Mouse (Mus musculus) cortical plate, adult 2 months (tissue): ENCODE measurements at regions not wholly inside any gene's neighbourhood (a gene's known extent, or its start where the extent isn't known, plus 50 kb on each side); places are given as distances from the start of the nearest gene placed in this dataset.

Experiments used
- H3K27ac ChIP-seq: fragments of 200-500 bp; 2 replicates; pipeline ENCODE4 v1.5.1; 2012; ENCODE audit warnings: low read length, control low read depth, inconsistent platforms; ENCODE audit not compliant: insufficient read depth
- H3K4me1 ChIP-seq: fragments of 200-500 bp; 2 replicates; pipeline ENCODE4 v1.6.1; 2011; ENCODE audit warnings: low read length; ENCODE audit not compliant: control insufficient read depth, insufficient read depth
- H3K4me3 ChIP-seq: fragments of 200-500 bp; 2 replicates; pipeline ENCODE4 v1.5.1; 2011; ENCODE audit warnings: mild to moderate bottlenecking, low read length, control low read depth; ENCODE audit not compliant: insufficient read depth
- CTCF ChIP-seq: fragments of 200-500 bp; IDR thresholded peaks from 2 replicates; pipeline ENCODE4 v1.5.1; 2011; ENCODE audit warnings: mild to moderate bottlenecking, control low read depth, low read length; ENCODE audit not compliant: insufficient read depth; ENCODE audit errors: extremely low read depth
- POLR2A ChIP-seq: fragments of 200-500 bp; IDR thresholded peaks from 2 replicates; pipeline ENCODE4 v1.6.1; 2011; ENCODE audit warnings: mild to moderate bottlenecking, low read length, control low read depth; ENCODE audit not compliant: insufficient read depth; ENCODE audit errors: extremely low read depth

DNA sequence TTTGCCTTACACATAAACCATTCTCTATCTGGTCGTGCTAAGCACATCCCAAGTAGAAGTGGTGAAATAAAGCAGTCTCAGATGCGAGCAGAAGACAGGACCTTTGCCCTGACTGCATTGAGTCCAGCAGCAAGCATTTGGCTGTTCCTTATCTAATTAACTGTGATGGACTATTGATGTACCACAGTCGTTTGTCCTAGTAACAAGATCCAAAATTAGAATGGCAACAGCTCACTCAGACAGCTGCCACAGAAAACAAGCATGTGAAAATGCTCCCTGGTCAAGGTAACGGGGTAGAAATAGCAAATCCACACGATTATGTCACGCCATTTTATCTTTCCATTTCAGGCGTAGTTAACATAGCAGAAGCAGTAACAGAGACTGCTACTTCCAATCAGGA lies 233.8 kb downstream of the Barhl2 start:
- TF ChIP-seq CTCF = no peak
- TF ChIP-seq POLR2A = no peak
- H3K4me1 ChIP-seq = no peaks in the 10 kb centered on the region; the same call in 1 of the 2 replicates
- no peak overlapping the region for H3K4me3 ChIP-seq
- no peak overlapping the region for H3K27ac ChIP-seq

DNA sequence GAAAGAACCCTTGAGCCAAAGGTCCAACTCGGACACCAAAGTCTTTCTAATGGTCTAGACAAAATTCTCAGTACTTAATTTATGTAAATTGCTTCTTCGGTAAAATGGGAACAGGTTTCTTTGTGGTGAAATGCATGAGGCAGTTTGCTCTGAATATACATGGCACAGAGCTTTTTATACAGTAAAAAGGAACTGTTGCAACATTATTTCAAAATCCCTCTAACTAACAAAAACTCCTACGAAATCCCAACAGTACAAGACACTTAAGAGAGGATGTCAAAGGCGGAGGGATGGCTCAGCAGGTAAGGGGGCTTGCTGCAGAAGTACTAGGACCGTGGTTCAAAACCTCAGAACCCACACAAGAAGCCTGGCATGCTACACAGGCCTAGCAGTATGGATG lies 248.4 kb downstream of the Barhl2 start:
- H3K27ac ChIP-seq = no peak overlapping the region
- TF ChIP-seq CTCF (no peak), POLR2A (no peak)
- H3K4me3 ChIP-seq = no peak overlapping the region
- H3K4me1 ChIP-seq = no peaks in the 10 kb centered on the region

DNA sequence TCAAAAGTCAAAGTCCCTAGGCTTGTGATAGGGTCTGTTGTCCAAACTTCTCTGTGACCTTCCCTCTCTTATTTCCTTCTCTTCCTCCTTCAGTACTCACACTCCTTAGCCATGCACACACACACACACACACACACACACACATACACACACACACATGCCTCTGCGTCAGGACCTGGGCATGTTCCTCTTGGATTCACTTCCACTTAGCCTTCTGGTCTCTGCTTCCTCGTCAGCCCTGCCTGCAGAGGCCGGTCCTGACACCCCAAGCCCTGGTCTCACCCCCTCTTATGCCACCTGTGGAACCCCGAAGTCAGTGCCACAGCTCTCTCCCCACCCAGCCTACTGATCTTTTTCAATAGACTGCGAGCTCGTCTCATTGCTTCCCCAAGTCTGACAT lies 250.3 kb downstream of the Barhl2 start:
- Histone ChIP-seq H3K27ac (no peak overlapping the region), H3K4me1 (no peaks in the 10 kb centered on the region), H3K4me3 (no peak overlapping the region)
- TF ChIP-seq POLR2A (no peak), CTCF (no peak)

DNA sequence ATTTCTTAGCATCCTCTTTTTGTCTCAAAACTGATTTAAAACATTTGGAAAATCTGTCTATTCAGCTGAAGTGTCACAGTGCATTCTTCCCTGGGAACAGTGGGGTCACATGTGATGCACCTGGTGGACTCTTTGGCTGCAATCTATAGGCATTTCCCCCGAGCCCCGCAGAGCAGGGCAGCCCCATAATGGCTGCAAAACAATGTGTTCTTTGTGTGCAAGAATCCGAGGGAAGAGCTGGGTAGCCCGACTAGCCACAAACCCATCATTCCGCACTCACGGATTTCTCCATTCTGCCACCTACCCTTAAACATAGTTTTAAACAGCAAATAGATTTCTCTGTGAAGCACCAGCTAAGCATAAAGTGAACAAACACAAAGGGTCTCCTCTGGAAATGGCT lies 252.2 kb downstream of the Barhl2 start:
- Histone ChIP-seq H3K27ac (no peak overlapping the region), H3K4me1 (no peaks in the 10 kb centered on the region), H3K4me3 (no peak overlapping the region)
- TF ChIP-seq POLR2A (no peak), CTCF (no peak)

DNA sequence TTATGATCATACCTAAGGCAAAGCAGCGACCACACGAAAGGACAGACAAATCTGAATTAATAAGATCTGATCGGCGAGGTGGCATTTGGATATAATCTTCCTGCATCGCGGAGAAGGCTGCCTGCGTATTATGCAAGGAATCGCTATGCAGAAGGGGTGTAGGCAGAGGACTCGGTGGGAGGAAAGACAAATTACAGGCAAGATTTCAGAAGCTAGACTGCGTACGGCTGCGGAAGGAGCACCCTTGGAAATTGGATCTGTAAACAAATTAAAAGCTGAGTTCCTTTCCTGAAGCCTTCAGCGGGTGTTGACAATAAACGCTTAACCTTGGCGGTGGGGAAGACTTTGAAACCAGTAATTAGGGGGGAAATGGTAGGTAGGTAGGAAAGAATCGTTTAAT lies 257.3 kb downstream of the Barhl2 start:
- peak overlapping the region; percentile 35 for H3K4me3 ChIP-seq
- TF ChIP-seq CTCF (no peak), POLR2A (no peak)
- no peaks in the 10 kb centered on the region for H3K4me1 ChIP-seq
- H3K27ac ChIP-seq = no peak overlapping the region

DNA sequence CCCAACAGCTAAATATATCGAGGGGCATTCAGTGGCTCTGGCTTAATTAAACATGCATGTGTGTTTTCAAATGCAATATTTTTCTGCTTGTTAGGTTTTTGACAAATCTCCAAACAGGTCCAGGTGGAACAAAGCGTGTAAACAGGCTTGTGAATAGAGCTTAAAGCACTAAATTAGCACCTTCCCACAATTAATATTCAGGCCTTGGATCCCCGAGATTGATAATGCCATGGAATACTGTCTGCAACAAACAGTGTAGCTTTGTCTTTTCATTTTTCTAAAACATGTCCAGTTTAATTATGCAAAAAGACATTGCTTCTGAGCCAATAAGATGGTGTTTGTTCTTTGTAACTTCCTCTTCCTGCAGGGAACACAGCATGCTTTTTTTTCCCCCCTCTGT lies 258.9 kb downstream of the Barhl2 start:
- H3K27ac ChIP-seq = no peak overlapping the region
- no peak for TF ChIP-seq POLR2A
- no peak for TF ChIP-seq CTCF
- no peak overlapping the region for H3K4me3 ChIP-seq
- no peaks in the 10 kb centered on the region for H3K4me1 ChIP-seq

DNA sequence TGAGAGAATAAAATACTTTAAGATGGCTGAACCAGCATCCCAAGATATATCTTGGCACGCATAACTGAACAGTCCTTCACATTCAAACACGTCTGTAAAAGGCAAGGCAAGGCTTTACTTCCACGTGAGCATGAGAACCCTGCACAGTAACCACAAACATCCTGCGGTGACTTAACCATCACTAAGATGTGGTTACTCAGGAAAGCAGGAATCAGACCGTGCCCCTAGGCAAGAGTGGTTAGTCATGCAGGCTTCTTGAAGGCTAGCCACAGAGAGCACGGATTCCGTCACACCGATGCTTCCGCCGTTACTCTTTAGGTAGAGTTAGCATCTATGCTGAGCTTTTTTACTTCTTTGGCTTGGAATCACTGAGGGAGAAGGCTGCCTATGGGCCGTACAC lies 266.8 kb downstream of the Barhl2 start:
- TF ChIP-seq CTCF (no peak), POLR2A (no peak)
- Histone ChIP-seq H3K4me1 (no peaks in the 10 kb centered on the region), H3K27ac (no peak overlapping the region), H3K4me3 (no peak overlapping the region)

DNA sequence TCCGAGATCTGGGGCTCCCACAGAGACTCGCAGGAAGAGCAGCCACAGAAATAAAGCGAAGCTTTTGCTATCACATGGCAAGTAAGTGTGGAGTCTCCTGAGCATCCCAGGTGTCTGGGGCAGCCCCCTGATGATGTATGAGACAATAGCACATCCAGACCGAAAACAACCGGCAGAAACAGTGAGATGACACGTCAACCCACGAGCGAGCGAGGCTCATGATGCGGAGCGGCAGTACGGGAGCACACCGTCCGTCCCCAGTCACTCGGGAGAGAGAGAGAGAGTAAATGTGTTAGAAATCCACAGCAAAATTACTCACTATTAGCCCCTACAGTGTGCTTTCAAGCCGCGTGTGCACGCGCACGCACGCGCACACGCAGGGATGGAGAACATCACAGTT lies 276.2 kb downstream of the Barhl2 start:
- TF ChIP-seq POLR2A (no peak), CTCF (no peak)
- Histone ChIP-seq H3K4me1 (no peaks in the 10 kb centered on the region), H3K27ac (no peak overlapping the region), H3K4me3 (no peak overlapping the region)

DNA sequence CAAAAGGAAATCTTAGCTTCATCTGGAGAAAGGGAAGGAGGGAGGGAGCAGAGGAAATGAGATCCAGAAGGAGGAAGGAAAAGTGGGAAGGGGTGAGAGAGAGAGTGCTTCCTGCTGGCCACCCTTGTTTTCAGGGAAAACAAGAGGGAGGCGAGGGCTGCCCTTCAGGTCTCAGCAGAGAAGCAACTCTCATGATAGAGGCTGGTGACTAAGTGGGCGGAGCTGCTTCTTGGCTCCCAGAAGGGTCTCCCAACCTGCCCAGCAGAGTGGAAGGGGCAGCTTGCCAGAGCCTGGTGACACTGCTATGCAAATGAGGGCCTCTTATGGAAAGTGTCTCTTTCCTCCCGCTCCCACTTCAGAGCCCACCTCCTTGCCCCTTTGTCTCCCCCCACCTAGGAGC lies 285.8 kb downstream of the Barhl2 start:
- H3K4me1 ChIP-seq = no peaks in the 10 kb centered on the region
- H3K27ac ChIP-seq = no peak overlapping the region
- TF ChIP-seq CTCF (no peak), POLR2A (no peak)
- H3K4me3 ChIP-seq = no peak overlapping the region

DNA sequence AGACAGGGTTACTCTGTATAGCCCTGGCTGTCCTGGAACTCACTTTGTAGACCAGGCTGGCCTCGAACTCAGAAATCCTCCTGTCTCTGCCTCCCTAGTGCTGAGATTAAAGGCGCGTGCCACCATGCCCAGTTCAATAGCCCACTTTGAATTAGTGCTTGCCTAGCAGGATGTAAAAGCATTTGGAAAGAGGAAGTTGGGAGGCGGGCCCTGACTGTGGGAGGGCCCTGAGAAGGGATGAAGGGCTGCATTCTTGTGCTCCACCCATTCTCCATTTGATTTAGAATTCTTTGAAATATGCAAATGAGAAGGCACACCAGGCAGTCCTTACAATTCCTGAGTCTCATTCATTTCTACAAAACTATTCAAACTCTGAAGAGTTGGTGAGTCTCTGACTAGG lies 287.6 kb downstream of the Barhl2 start:
- Histone ChIP-seq H3K4me1 (no peaks in the 10 kb centered on the region), H3K27ac (no peak overlapping the region), H3K4me3 (no peak overlapping the region)
- TF ChIP-seq POLR2A (no peak), CTCF (no peak)

DNA sequence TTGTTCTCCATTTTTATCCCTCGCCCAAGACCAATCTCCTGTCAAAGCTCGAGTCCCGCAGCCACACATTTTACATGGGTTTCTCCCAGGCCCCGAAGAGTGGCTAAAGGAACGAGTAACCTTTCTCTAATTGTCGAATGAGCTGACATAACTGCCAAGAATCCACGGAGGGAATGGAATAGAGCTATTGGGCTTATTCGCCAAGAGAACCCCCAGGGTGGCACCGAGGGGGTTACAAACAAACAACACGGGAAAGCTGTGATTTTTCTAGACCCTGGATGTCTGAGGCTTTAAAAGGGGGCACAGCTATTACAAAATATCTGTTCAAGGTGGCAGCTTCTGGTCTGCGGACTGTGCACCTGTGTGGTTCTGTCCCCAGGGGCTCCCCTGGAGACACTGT lies 290.4 kb downstream of the Barhl2 start:
- no peak overlapping the region for H3K27ac ChIP-seq
- TF ChIP-seq CTCF = no peak
- no peak for TF ChIP-seq POLR2A
- no peaks in the 10 kb centered on the region for H3K4me1 ChIP-seq
- H3K4me3 ChIP-seq = no peak overlapping the region
